Mouse (Mus musculus) cerebellum, postnatal 36 days (tissue): ENCODE results near the gene Dut.

ENCODE experiments used
- DNase-seq, 2 experiments: peaks; one replicate each; pipeline ENCODE4 v3.0.0; 2021 to 2022; ENCODE audit warnings: mixed read lengths in 2 of 2

Gene Dut

GRCm38 (mm10) chr2:125304746-125305145 is 57.8 kb downstream of the Dut start:
- no peak for DNase-seq

GRCm38 (mm10) chr2:125305671-125306070 is 58.7 kb downstream of the Dut start:
- DNase-seq = no peak
